Mouse (Mus musculus): ENCODE data around the gene Limk1. TPM values are rescaled to one million over a fixed set of nuclear protein-coding genes. Genes with fewer than 3 reads are reported as not detected.

Limk1 gene
- total and polyA plus RNA-seq, 2 experiments from 2014 or later = 2.4 to 12.1 TPM

GRCm38 (mm10) chr5:134632841-134633240 lies 55.6 kb downstream of the Limk1 start:
- Histone ChIP-seq H3K9ac (replicated peaks; ENCODE audit: low read depth, low read length) (no peak overlapping the region), H3K4me2 (ENCODE audit: low read depth, low read length) (no peak overlapping the region), H3K4me3 (ENCODE audit: low read depth, low read length) (no peak overlapping the region), H3K36me3 (replicated peaks; ENCODE audit: control insufficient read depth, insufficient read depth, low read length) (peaks cover 39% of the 10 kb centered on the region), H3K9me3 (replicated peaks; ENCODE audit: control insufficient read depth, low read length) (no peaks in the 10 kb centered on the region), H3K4me1 (ENCODE audit: control insufficient read depth, insufficient read depth) (peaks cover 5% of the 10 kb centered on the region), H3K27me3 (ENCODE audit: control insufficient read depth, insufficient read depth, low read length) (no peaks in the 10 kb centered on the region), H3K27ac (ENCODE audit: low read depth) (no peak overlapping the region)
- WGBS = 57% methylated on average over 2 of the region's 2 CpGs
- no peak for DNase-seq (ENCODE audit: low spot score)
- no peak for ATAC-seq (ENCODE audit: insufficient read depth, low read depth)
- TF ChIP-seq CTCF (IDR thresholded peaks at IDR 0.05; ENCODE audit: low read depth) = no peak
- no peak for TF ChIP-seq EP300 (IDR thresholded peaks at IDR 0.05; ENCODE audit: low read depth)

DNA sequence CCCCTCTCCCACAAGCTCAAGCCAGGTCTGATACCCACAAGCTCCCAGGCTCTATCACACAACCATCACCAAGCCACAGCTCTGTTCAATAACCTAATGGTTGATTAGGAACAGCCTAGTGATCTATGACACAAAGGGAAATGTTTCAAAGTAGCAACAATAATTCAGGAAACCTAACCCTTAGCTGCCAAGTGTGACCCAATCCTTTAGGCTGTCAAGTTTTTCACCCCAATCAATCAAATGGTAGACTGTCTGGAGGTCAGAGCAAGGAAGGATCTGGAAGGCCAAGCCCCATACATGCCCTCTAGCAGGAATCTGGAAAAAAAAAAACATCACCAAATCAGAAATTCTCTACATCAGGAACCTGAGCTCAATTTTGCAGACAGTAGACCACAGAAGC lies 57.6 kb downstream of the Limk1 start:
- Histone ChIP-seq H3K4me2 (ENCODE audit: low read depth, low read length) (no peak overlapping the region), H3K27ac (ENCODE audit: low read depth) (no peak overlapping the region), H3K27me3 (ENCODE audit: control insufficient read depth, insufficient read depth, low read length) (no peaks in the 10 kb centered on the region), H3K36me3 (replicated peaks; ENCODE audit: control insufficient read depth, insufficient read depth, low read length) (peaks cover 54% of the 10 kb centered on the region), H3K9me3 (replicated peaks; ENCODE audit: control insufficient read depth, low read length) (no peaks in the 10 kb centered on the region), H3K9ac (replicated peaks; ENCODE audit: low read depth, low read length) (no peak overlapping the region), H3K4me1 (ENCODE audit: control insufficient read depth, insufficient read depth) (no peaks in the 10 kb centered on the region), H3K4me3 (ENCODE audit: low read depth, low read length) (no peak overlapping the region)
- no peak for ATAC-seq (ENCODE audit: insufficient read depth, low read depth)
- TF ChIP-seq EP300 (IDR thresholded peaks at IDR 0.05; ENCODE audit: low read depth) (no peak), CTCF (IDR thresholded peaks at IDR 0.05; ENCODE audit: low read depth) (no peak)
- DNase-seq (ENCODE audit: low spot score) = no peak

GRCm38 (mm10) chr5:134629508-134629907 lies 58.9 kb downstream of the Limk1 start:
- no peaks in the 10 kb centered on the region for H3K4me1 ChIP-seq (ENCODE audit: control insufficient read depth, insufficient read depth)
- H3K9me3 ChIP-seq (replicated peaks; ENCODE audit: control insufficient read depth, low read length) = no peaks in the 10 kb centered on the region
- H3K27me3 ChIP-seq (ENCODE audit: control insufficient read depth, insufficient read depth, low read length) = no peaks in the 10 kb centered on the region
- H3K9ac ChIP-seq (replicated peaks; ENCODE audit: low read depth, low read length) = no peak overlapping the region
- peak; percentile 30; the same call in 1 of the 2 replicates for ATAC-seq (ENCODE audit: insufficient read depth, low read depth)
- peaks cover 60% of the 10 kb centered on the region for H3K36me3 ChIP-seq (replicated peaks; ENCODE audit: control insufficient read depth, insufficient read depth, low read length)
- no peak overlapping the region for H3K4me3 ChIP-seq (ENCODE audit: low read depth, low read length)
- DNase-seq (ENCODE audit: low spot score) = no peak
- 25% methylated on average over 4 of the region's 4 CpGs for WGBS
- TF ChIP-seq EP300 (IDR thresholded peaks at IDR 0.05; ENCODE audit: low read depth) = no peak
- TF ChIP-seq CTCF (IDR thresholded peaks at IDR 0.05; ENCODE audit: low read depth) = no peak
- no peak overlapping the region for H3K27ac ChIP-seq (ENCODE audit: low read depth)
- no peak overlapping the region for H3K4me2 ChIP-seq (ENCODE audit: low read depth, low read length)

DNA sequence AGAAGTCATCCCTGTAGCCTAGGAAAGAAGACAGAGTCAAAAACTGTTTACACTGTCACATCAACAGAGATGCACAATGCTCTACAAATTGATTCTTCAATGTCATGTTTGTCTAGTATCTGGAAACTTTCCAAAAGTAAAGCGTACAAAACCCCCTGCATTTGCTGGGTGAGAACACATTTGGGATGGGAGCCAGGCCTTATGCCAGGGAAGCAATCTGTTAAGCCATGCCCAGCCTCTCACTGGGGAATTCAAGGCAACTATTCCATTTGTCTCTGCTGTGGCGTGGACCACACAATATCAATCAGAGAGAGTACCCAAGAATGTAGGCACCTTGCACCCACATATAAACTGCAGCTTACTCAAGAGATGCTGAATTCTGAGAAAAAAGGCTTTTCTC lies 66.3 kb downstream of the Limk1 start:
- H3K27me3 ChIP-seq (ENCODE audit: control insufficient read depth, insufficient read depth, low read length) = no peaks in the 10 kb centered on the region
- ATAC-seq (ENCODE audit: insufficient read depth, low read depth) = no peak
- H3K27ac ChIP-seq (ENCODE audit: low read depth) = no peak overlapping the region
- 59% methylated on average over 2 of the region's 2 CpGs for WGBS
- TF ChIP-seq EP300 (IDR thresholded peaks at IDR 0.05; ENCODE audit: low read depth) (no peak), CTCF (IDR thresholded peaks at IDR 0.05; ENCODE audit: low read depth) (no peak)
- no peak overlapping the region for H3K9ac ChIP-seq (replicated peaks; ENCODE audit: low read depth, low read length)
- H3K4me3 ChIP-seq (ENCODE audit: low read depth, low read length) = no peak overlapping the region
- H3K9me3 ChIP-seq (replicated peaks; ENCODE audit: control insufficient read depth, low read length) = no peaks in the 10 kb centered on the region
- peaks cover 90% of the 10 kb centered on the region for H3K36me3 ChIP-seq (replicated peaks; ENCODE audit: control insufficient read depth, insufficient read depth, low read length)
- DNase-seq (ENCODE audit: low spot score) = no peak
- H3K4me2 ChIP-seq (ENCODE audit: low read depth, low read length) = no peak overlapping the region
- H3K4me1 ChIP-seq (ENCODE audit: control insufficient read depth, insufficient read depth) = no peaks in the 10 kb centered on the region

DNA sequence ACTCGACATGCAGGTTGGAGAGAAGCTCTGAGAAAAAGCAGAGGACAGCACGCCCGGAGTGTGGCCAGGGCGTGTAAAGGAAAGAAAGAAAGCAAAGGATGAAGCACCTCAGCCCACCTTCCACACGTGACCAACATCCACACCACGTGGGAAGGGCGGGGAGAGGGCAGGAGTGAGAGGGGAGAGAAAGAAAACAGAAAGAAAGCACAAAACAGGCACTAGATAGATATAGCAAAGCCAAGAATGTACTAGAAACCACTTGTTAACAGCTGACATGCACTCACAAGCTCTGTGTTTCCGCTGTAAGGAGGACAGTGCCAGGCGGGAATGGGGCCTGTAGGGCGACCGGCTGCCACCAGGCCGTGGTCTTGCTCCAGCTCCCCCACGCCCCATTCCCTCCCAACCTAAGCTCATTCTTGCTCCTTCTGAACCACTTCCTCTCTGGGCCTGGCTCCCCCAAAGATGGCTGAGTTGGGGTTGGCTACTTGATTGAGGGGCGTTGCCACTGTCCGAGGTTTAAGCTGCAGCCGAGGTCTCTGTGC lies 67.2 kb downstream of the Limk1 start:
- Histone ChIP-seq H3K27me3 (ENCODE audit: control insufficient read depth, insufficient read depth, low read length) (no peaks in the 10 kb centered on the region), H3K36me3 (replicated peaks; ENCODE audit: control insufficient read depth, insufficient read depth, low read length) (peaks cover 81% of the 10 kb centered on the region), H3K4me3 (ENCODE audit: low read depth, low read length) (no peak overlapping the region), H3K27ac (ENCODE audit: low read depth) (no peak overlapping the region), H3K4me1 (ENCODE audit: control insufficient read depth, insufficient read depth) (no peaks in the 10 kb centered on the region), H3K9ac (replicated peaks; ENCODE audit: low read depth, low read length) (no peak overlapping the region), H3K9me3 (replicated peaks; ENCODE audit: control insufficient read depth, low read length) (no peaks in the 10 kb centered on the region), H3K4me2 (ENCODE audit: low read depth, low read length) (no peak overlapping the region)
- DNase-seq (ENCODE audit: low spot score) (no peak), ATAC-seq (ENCODE audit: insufficient read depth, low read depth) (no peak)
- 81% methylated on average over 16 of the region's 16 CpGs for WGBS
- no peak for TF ChIP-seq EP300 (IDR thresholded peaks at IDR 0.05; ENCODE audit: low read depth)
- TF ChIP-seq CTCF (IDR thresholded peaks at IDR 0.05; ENCODE audit: low read depth) = no peak

GRCm38 (mm10) chr5:134620457-134620856 lies 67.9 kb downstream of the Limk1 start:
- Histone ChIP-seq H3K4me3 (ENCODE audit: low read depth, low read length) (no peak overlapping the region), H3K27me3 (ENCODE audit: control insufficient read depth, insufficient read depth, low read length) (no peaks in the 10 kb centered on the region), H3K9ac (replicated peaks; ENCODE audit: low read depth, low read length) (no peak overlapping the region), H3K27ac (ENCODE audit: low read depth) (no peak overlapping the region), H3K36me3 (replicated peaks; ENCODE audit: control insufficient read depth, insufficient read depth, low read length) (peaks cover 74% of the 10 kb centered on the region), H3K9me3 (replicated peaks; ENCODE audit: control insufficient read depth, low read length) (no peaks in the 10 kb centered on the region), H3K4me2 (ENCODE audit: low read depth, low read length) (no peak overlapping the region), H3K4me1 (ENCODE audit: control insufficient read depth, insufficient read depth) (no peaks in the 10 kb centered on the region)
- DNase-seq (ENCODE audit: low spot score) = no peak
- no peak for ATAC-seq (ENCODE audit: insufficient read depth, low read depth)
- no peak for TF ChIP-seq EP300 (IDR thresholded peaks at IDR 0.05; ENCODE audit: low read depth)
- TF ChIP-seq CTCF (IDR thresholded peaks at IDR 0.05; ENCODE audit: low read depth) = no peak
- WGBS = 87% methylated on average over 9 of the region's 9 CpGs

Data from heart, postnatal 0 days (tissue).